31 mouse cellular contexts compared by ENCODE assay signal in the genomic region with DNA sequence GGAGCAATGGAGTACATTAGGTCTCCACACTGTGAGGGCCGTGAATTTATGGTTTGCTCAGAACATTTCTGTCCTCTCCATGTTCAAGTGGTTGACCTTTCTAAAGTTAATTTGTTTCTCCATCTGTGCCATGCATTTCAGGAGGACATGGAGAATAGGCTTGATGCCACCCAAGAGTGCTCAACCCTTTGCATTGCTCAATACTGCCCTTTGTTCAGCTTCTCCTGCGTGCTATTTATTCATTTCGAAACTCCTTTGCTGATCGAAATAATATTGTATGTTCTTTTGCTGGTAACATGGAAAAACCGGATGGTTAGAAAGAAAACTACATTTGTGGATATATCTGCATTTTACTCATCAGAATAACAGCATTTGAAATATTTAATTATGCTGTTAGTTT. TPM values are rescaled to one million over a fixed set of nuclear protein-coding genes. Genes with fewer than 3 reads are reported as not detected.
"Had no signal": no experiment of that assay in that cellular context is flagged by ENCODE, and none has a peak within 500 bp of the region (broad histone marks: within the 10 kb centered on the region; RNA-seq: fewer than 3 reads in every experiment).

No protein-coding gene starts in this region.

- H3K4me2 ChIP-seq: embryonic facial prominence, embryonic 12.5 days; embryonic facial prominence, embryonic 13.5 days; embryonic facial prominence, embryonic 15.5 days; forebrain, embryonic 12.5 days; forebrain, embryonic 13.5 days; forebrain, embryonic 15.5 days had no signal

- H3K9me3 ChIP-seq: embryonic facial prominence, embryonic 10.5 days; embryonic facial prominence, embryonic 13.5 days; embryonic facial prominence, embryonic 15.5 days; forebrain, embryonic 10.5 days; forebrain, embryonic 12.5 days; forebrain, embryonic 13.5 days; forebrain, embryonic 15.5 days had no signal

- DNase-seq: cerebellum, adult 8-10 months; cerebellum, adult 9-10 months; cerebellum, adult 9-11 months; cerebellum, postnatal 10 days; cerebellum, postnatal 14 days; cerebellum, postnatal 25 days; cerebellum, postnatal 36 days; embryo, embryonic 11 days; forebrain, postnatal 0 days; gastrocnemius, adult 2 months; gastrocnemius, postnatal 10 days; gastrocnemius, postnatal 14 days; gastrocnemius, postnatal 25 days; gastrocnemius, postnatal 36 days; heart, adult 11 months; heart, adult 18-20 months; heart, adult 2 months had no signal

- ATAC-seq: forebrain, embryonic 13.5 days; forebrain, embryonic 14.5 days; forebrain, embryonic 15.5 days; forebrain, embryonic 16.5 days; forebrain, postnatal 0 days had no signal

- H3K27ac ChIP-seq: embryonic facial prominence, embryonic 10.5 days; embryonic facial prominence, embryonic 12.5 days; embryonic facial prominence, embryonic 13.5 days; embryonic facial prominence, embryonic 15.5 days; forebrain, embryonic 10.5 days; forebrain, embryonic 12.5 days; forebrain, embryonic 13.5 days; forebrain, embryonic 15.5 days; gastrocnemius, adult 2 months; heart, adult 2 months had no signal

- H3K4me3 ChIP-seq: embryonic facial prominence, embryonic 10.5 days; embryonic facial prominence, embryonic 12.5 days; embryonic facial prominence, embryonic 13.5 days; embryonic facial prominence, embryonic 15.5 days; erythroblast, embryonic 14.5 days; forebrain, embryonic 10.5 days; forebrain, embryonic 12.5 days; forebrain, embryonic 13.5 days; forebrain, embryonic 15.5 days; gastrocnemius, adult 2 months; heart, adult 2 months had no signal

- H3K36me3 ChIP-seq: embryonic facial prominence, embryonic 10.5 days; embryonic facial prominence, embryonic 12.5 days; embryonic facial prominence, embryonic 13.5 days; embryonic facial prominence, embryonic 15.5 days; forebrain, embryonic 10.5 days; forebrain, embryonic 12.5 days; forebrain, embryonic 15.5 days had no signal

- H3K9ac ChIP-seq: embryonic facial prominence, embryonic 12.5 days; embryonic facial prominence, embryonic 13.5 days; embryonic facial prominence, embryonic 15.5 days; forebrain, embryonic 12.5 days; forebrain, embryonic 13.5 days; forebrain, embryonic 15.5 days; forebrain, postnatal 0 days had no signal

- H3K4me1 ChIP-seq: embryonic facial prominence, embryonic 12.5 days; embryonic facial prominence, embryonic 13.5 days; embryonic facial prominence, embryonic 15.5 days; forebrain, embryonic 12.5 days; forebrain, embryonic 13.5 days had no signal

RNA-seq across cellular contexts. Expression of gene Arhgap36, which starts 25.4 kb away (rescaled TPM):
- total RNA-seq: common myeloid progenitor, adult 5-6 weeks; gastrocnemius, adult 2 months; gastrocnemius, adult 8-10 months; granulocyte monocyte progenitor cell, adult 5-6 weeks had no signal
- polyA plus RNA-seq: erythroblast, embryonic 14.5 days had no signal
